Mouse (Mus musculus): ENCODE data around the gene Corin. TPM values are rescaled to one million over a fixed set of nuclear protein-coding genes. Genes with fewer than 3 reads are reported as not detected.

Corin gene
- polyA plus RNA-seq, 1 experiment from 2014 or later = 10.5 TPM

DNA sequence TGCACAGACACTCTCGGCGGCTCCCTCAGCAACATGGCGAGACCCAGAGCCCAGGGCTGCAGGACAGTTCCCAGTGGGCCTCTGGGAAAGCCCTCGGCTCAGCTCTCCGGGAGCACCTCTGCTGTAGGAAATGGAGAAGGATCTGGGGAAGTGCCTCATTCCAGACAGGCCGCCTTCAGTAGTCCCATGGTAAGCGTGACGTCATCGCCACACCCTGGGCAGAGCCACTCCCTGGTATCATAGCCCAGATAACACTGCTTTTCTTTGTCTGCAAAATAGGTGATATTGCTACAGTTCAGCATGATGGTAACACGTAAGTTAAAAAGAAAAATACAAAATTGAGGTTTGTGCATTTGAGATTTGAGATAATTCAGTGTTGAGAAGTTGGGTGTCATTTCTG is 249.3 kb downstream of the Corin start:
- WGBS = 93% methylated on average over 10 of the region's 10 CpGs
- Histone ChIP-seq H3K9me3 (ENCODE audit: low read length) (no peaks in the 10 kb centered on the region), H3K27ac (ENCODE audit: low read length) (no peak overlapping the region), H3K27me3 (ENCODE audit: insufficient read depth, low read length) (no peaks in the 10 kb centered on the region), H3K9ac (replicated peaks; ENCODE audit: low read length) (no peak overlapping the region), H3K4me1 (ENCODE audit: insufficient read depth, low read length) (no peaks in the 10 kb centered on the region), H3K4me2 (replicated peaks; ENCODE audit: low read depth, low read length) (no peak overlapping the region), H3K4me3 (ENCODE audit: low read length) (no peak overlapping the region), H3K36me3 (ENCODE audit: insufficient read depth, low read length) (0 out of 2 replicates have a peak, but pooled peaks cover 3% of the 10 kb centered on the region)
- no peak for ATAC-seq (ENCODE audit: low FRiP score, low TSS enrichment)

DNA sequence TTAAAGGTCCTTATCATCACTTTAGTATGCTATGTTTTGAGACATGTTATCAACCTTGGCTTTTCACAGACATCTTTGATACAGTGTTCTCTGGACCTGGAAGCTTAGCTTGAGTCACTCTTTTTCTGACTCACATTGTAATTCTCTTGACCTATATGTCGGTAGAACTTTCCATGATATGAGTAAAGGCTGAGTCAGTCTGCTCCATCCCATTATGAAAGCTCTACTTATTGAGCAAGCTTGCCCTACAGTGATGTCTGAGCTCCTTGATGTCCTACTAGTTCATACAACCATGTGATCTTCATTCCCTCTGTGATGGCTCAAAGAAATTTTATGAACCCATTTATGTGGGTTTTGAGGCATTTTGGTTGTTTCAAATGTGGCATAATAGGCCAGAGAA is 254.1 kb downstream of the Corin start:
- Histone ChIP-seq H3K36me3 (ENCODE audit: insufficient read depth, low read length) (peaks cover 3% of the 10 kb centered on the region; the same call in 1 of the 2 replicates), H3K4me1 (ENCODE audit: insufficient read depth, low read length) (no peaks in the 10 kb centered on the region), H3K4me2 (replicated peaks; ENCODE audit: low read depth, low read length) (no peak overlapping the region), H3K27ac (ENCODE audit: low read length) (no peak overlapping the region), H3K9ac (replicated peaks; ENCODE audit: low read length) (no peak overlapping the region), H3K9me3 (ENCODE audit: low read length) (no peaks in the 10 kb centered on the region), H3K27me3 (ENCODE audit: insufficient read depth, low read length) (no peaks in the 10 kb centered on the region), H3K4me3 (ENCODE audit: low read length) (no peak overlapping the region)
- ATAC-seq (ENCODE audit: low FRiP score, low TSS enrichment) = no peak
- 100% methylated on average over 1 of the region's 1 CpGs for WGBS

Other genes starting within 250 kb of the Corin start
- 18.0 and 19.7 TPM in 2 replicates for gene Nfxl1, start 55.2 kb upstream of the Corin start, polyA plus RNA-seq (2015; fragmentation: Nextera tagmentation; extraction: Ambion mirVana)
- gene Zar1, start 76.8 kb upstream of the Corin start, polyA plus RNA-seq (2015; fragmentation: Nextera tagmentation; extraction: Ambion mirVana) = 0.24 and 0.30 TPM in 2 replicates
- gene Gm5868, start 83.1 kb upstream of the Corin start, polyA plus RNA-seq (2015; fragmentation: Nextera tagmentation; extraction: Ambion mirVana) = 0.33 and 0.45 TPM in 2 replicates
- not detected in 2 replicates for gene Cnga1, start 139.8 kb upstream of the Corin start, polyA plus RNA-seq (2015; fragmentation: Nextera tagmentation; extraction: Ambion mirVana)
- 4.7 and 5.6 TPM in 2 replicates for gene Nipal1, start 143.3 kb upstream of the Corin start, polyA plus RNA-seq (2015; fragmentation: Nextera tagmentation; extraction: Ambion mirVana)
- 0.06 and 0.28 TPM in 2 replicates for gene Txk, start 248.3 kb upstream of the Corin start, polyA plus RNA-seq (2015; fragmentation: Nextera tagmentation; extraction: Ambion mirVana)